Mouse (Mus musculus): ENCODE results near the gene Srrm4.

Srrm4 gene

DNA sequence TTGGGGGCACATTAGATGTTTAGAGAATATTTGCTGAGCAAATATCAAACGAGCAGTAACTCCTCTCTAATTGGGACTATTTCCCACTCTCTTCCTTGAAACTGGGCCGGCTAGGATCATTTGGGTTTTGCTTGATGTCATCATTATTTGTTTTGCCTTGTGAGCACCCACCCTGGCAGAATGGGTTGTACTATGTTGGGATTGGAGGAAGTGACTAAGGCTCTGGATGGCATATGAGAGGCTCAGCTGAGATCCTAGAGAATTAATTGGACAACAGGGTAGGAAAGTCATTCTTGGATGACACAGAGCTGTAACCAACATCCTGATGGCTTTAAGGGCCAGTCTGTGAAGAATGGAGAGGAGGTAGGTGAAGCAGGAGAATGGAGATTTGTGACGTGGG lies 185.1 kb downstream of the Srrm4 start:
- no peak for DNase-seq (ENCODE audit: low read depth, low spot score)

DNA sequence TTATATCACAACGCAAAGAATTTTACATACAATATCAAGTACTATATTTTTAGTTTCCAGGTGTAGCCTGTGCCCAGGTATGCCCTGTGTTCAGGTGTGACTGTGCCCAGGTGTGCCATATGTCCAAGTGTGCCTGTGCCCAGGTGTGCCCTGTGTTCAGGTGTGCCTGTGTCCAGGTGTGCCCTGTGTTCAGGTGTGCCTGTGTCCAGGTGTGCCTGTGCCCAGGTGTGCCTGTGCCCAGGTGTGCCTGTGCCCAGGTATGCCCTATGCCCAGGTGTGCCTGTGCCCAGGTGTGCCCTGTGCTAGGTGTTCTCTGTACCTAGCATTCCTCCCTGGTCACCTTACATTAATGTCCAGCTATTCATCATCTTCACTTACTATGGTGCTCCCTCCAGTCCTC lies 185.7 kb downstream of the Srrm4 start:
- DNase-seq (ENCODE audit: low read depth, low spot score): no peak

DNA sequence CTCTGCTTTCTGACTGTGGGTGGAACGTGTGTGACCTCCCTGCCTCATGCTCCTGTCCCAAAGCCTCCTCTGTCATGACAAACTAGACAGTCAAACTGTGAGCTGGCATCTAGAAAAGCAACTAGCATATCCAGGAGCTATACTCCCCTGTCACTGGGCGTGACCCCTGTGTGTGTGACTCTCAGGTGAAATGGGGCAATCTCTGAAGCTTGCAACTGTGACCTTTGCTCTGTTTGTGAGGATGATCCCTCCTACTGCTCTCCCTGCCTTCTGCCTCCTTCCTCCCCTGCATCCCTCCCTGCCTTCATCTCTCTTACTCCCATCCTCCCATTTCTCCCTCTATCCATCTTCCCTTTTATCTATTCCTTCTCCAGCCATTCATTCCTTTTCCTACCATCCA lies 187.6 kb downstream of the Srrm4 start:
- no peak for DNase-seq (ENCODE audit: low read depth, low spot score)

DNA sequence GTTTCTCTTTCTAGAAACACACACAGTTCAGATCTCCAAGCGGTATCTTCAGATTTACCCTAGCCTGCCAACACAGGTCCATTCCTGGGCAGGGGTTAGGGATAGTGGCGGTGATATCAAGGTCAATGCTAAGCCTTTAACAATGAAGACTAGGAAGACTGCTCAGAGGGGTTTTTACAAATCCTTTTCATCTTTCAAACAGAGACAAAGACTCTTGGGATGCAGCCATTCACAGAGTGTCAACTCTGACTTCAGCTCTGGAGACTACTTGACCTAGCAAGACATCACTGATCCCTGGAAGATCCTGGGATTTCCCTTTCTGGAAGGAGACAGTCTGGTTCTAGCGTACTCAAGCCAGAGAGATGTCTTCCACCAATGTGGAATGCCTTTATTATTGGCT lies 190.8 kb downstream of the Srrm4 start:
- DNase-seq (ENCODE audit: low read depth, low spot score): no peak

DNA sequence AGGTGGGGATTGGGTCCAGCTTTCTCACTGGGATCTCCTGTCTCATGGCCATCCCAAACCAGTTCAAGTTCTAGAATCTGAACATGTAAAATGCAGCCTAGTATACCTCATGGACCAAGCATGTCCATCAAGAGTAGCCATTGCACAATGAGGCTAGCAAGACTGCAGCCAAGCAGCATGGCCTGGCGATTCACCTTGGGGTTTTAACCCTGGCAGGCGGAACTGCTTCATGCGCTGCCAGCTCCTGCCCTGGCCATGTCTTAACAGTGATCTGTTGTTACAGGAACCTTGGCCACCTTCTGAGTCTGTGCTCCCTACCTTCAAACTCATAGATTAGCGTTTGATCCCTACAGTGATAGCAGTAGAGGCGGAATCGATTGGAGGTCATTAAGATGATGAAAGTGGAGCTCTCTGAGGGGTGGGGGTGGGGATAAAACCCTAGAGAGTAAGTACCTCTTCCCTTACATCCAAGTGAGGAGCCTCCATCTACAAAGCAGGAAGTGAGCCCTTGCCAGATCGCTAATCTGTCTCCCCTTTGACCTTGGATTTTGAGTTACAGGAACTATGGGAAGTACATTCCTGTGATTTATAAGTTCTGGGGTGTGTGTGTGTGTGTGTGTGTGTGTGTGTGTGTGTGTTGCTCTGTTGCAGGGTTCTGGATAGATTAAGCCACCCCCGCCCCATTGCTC lies 191.4 kb downstream of the Srrm4 start:
- DNase-seq (ENCODE audit: low read depth, low spot score): no peak

DNA sequence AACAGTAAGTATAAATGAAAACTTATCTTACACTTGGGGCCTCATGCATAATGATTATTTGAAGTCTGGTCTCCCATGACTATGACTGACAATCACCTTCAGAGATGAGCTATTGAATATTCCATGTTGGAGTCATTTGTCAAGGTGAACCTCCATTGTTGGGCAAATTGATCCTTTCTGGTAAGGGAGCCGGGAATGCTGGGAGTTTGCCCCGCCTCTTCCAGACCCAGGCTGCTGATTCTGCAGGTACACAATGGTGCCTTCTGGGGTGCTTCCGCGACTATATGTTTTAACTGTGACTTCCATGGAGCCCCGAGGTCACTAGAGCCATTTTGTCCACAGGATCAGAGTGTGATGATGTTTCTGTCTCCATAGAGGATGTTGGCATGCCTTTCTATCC lies 195.5 kb downstream of the Srrm4 start:
- no peak for DNase-seq (ENCODE audit: low read depth, low spot score)

DNA sequence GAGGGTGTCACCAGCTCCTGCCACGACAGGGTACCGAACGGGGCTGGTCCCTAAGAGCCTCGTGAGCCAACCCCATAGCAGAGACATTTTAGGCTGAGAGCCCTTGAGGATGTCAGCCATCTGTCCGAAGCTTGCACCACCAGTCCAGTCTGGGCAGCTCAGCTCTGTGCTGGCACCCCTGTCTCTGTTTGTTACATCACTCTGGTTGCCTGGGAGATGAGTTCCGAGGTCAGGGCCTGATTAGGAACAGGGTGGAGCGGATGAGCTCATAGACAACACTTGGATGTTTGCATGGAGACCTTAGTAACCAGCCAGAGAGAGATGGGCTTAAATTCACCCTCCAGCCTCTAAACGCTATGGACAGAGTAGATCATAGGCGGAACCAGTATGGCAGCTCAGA lies 199.0 kb downstream of the Srrm4 start:
- no peak for DNase-seq (ENCODE audit: low read depth, low spot score)

DNA sequence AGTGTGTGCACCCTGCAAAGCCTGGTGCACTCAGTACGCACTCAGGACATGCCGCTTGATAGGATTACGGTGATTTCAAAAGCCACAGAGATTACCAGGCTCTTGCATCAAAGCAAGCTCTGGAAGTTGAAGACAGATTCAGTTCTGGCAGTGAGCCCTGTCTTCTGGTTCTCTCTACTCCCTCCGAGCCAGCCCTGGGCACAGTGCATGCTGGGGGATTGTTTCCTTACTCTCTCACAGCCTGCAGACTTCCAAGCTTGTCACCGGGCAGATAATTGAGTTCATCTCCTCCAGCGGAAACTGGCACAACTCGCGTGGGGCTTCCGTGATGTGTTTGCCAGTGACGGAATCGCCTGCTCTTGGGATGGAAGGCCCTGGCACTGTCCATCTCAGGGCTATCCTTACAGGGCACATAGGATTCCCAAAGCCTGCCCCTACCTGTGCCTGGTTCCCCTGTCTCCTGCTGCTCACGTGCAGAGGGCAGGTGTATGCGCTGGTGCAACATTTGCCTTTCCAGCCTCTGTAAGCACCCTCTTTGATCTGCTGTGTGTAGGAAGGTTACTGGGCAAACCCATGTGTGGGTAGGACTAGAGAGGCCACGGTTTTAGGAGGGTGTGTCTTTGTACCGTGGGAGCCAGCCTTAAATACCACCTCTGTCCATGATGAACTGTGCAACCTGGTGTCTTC lies 201.6 kb downstream of the Srrm4 start:
- no peak for DNase-seq (ENCODE audit: low read depth, low spot score)

DNA sequence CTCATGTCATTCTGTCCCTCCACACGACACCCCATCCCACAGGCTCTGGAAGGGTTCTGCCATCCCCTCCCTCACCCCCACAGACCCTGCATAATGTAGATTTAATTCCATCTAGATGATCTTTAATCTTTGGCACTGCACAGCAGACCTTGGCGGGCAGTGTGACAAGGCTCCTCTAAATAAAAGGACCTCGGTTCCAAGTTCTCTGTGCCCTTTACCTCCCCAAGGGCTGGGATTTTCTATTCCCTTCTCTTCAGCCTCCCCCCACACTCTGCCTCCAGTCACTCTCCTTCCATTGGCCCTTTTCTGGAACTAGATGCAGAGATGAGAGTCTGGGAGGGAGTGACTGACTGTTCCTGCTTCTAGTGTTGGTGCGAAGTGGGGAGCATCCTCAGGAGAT lies 202.3 kb downstream of the Srrm4 start:
- DNase-seq (ENCODE audit: low read depth, low spot score): no peak
